Mouse (Mus musculus): ENCODE data around the gene Nudc. TPM values are rescaled to one million over a fixed set of nuclear protein-coding genes. Genes with fewer than 3 reads are reported as not detected.

Gene Nudc
- polyA plus RNA-seq, 1 experiment from 2014 or later: 170 TPM

GRCm38 (mm10) chr4:133497461-133498159 lies 48.2 kb downstream of the Nudc start:
- Histone ChIP-seq H3K9me3 (ENCODE audit: control insufficient read depth, low read length) (no peaks in the 10 kb centered on the region), H3K4me3 (replicated peaks; ENCODE audit: low read length) (peak overlapping the region; percentile 48), H3K27ac (no peak overlapping the region), H3K4me2 (replicated peaks) (peak overlapping the region; percentile 78), H3K27me3 (ENCODE audit: control insufficient read depth, insufficient read depth, low read length) (peaks cover 73% of the 10 kb centered on the region), H3K9ac (peak overlapping the region; percentile 69), H3K36me3 (replicated peaks; ENCODE audit: control insufficient read depth, insufficient read depth) (no peaks in the 10 kb centered on the region), H3K4me1 (replicated peaks; ENCODE audit: control insufficient read depth, insufficient read depth, low read length) (peaks cover 13% of the 10 kb centered on the region; the same call in 1 of the 2 replicates)
- DNase-seq (ENCODE audit: low spot score) (peak; percentile 50), ATAC-seq (ENCODE audit: low FRiP score) (peak; percentile 39)
- WGBS: under 1% methylated on average over 59 of the region's 70 CpGs

GRCm38 (mm10) chr4:133496738-133497445 lies 48.9 kb downstream of the Nudc start:
- Histone ChIP-seq H3K36me3 (replicated peaks; ENCODE audit: control insufficient read depth, insufficient read depth) (no peaks in the 10 kb centered on the region), H3K4me3 (replicated peaks; ENCODE audit: low read length) (peak overlapping the region; percentile 48), H3K9me3 (ENCODE audit: control insufficient read depth, low read length) (no peaks in the 10 kb centered on the region), H3K4me2 (replicated peaks) (peak overlapping the region; percentile 78), H3K4me1 (replicated peaks; ENCODE audit: control insufficient read depth, insufficient read depth, low read length) (peaks cover 13% of the 10 kb centered on the region; the same call in 1 of the 2 replicates), H3K27ac (no peak overlapping the region), H3K27me3 (ENCODE audit: control insufficient read depth, insufficient read depth, low read length) (peaks cover 72% of the 10 kb centered on the region), H3K9ac (no peak overlapping the region)
- WGBS: 33% methylated on average over 6 of the region's 6 CpGs
- no peak for ATAC-seq (ENCODE audit: low FRiP score)
- DNase-seq (ENCODE audit: low spot score): no peak

- Histone ChIP-seq H3K4me2 (replicated peaks) (no peak overlapping the region), H3K4me1 (replicated peaks; ENCODE audit: control insufficient read depth, insufficient read depth, low read length) (peaks cover 13% of the 10 kb centered on the region; the same call in 1 of the 2 replicates), H3K9me3 (ENCODE audit: control insufficient read depth, low read length) (no peaks in the 10 kb centered on the region), H3K27me3 (ENCODE audit: control insufficient read depth, insufficient read depth, low read length) (peaks cover 65% of the 10 kb centered on the region), H3K4me3 (replicated peaks; ENCODE audit: low read length) (no peak overlapping the region), H3K36me3 (replicated peaks; ENCODE audit: control insufficient read depth, insufficient read depth) (no peaks in the 10 kb centered on the region), H3K27ac (no peak overlapping the region), H3K9ac (no peak overlapping the region)
- WGBS: 34% methylated on average over 7 of the region's 7 CpGs
- ATAC-seq (ENCODE audit: low FRiP score): no peak
- DNase-seq (ENCODE audit: low spot score): no peak
Observed at GRCm38 (mm10) chr4:133495711-133496110, 50.1 kb downstream of the Nudc start.

GRCm38 (mm10) chr4:133494867-133495266 lies 50.9 kb downstream of the Nudc start:
- WGBS: 63% methylated on average over 4 of the region's 4 CpGs
- ATAC-seq (ENCODE audit: low FRiP score) (no peak), DNase-seq (ENCODE audit: low spot score) (no peak)
- peaks cover 13% of the 10 kb centered on the region; the same call in 1 of the 2 replicates for H3K4me1 ChIP-seq (replicated peaks; ENCODE audit: control insufficient read depth, insufficient read depth, low read length)
- H3K36me3 ChIP-seq (replicated peaks; ENCODE audit: control insufficient read depth, insufficient read depth): no peaks in the 10 kb centered on the region
- H3K27me3 ChIP-seq (ENCODE audit: control insufficient read depth, insufficient read depth, low read length): peaks cover 57% of the 10 kb centered on the region
- no peak overlapping the region for H3K9ac ChIP-seq
- no peaks in the 10 kb centered on the region for H3K9me3 ChIP-seq (ENCODE audit: control insufficient read depth, low read length)
- H3K4me3 ChIP-seq (replicated peaks; ENCODE audit: low read length): no peak overlapping the region
- H3K4me2 ChIP-seq (replicated peaks): no peak overlapping the region
- no peak overlapping the region for H3K27ac ChIP-seq

GRCm38 (mm10) chr4:133494432-133494831 lies 51.4 kb downstream of the Nudc start:
- Histone ChIP-seq H3K27ac (no peak overlapping the region), H3K4me3 (replicated peaks; ENCODE audit: low read length) (peak overlapping the region; percentile 14; the same call in 1 of the 2 replicates), H3K4me1 (replicated peaks; ENCODE audit: control insufficient read depth, insufficient read depth, low read length) (peaks cover 17% of the 10 kb centered on the region; the same call in 1 of the 2 replicates), H3K27me3 (ENCODE audit: control insufficient read depth, insufficient read depth, low read length) (peaks cover 52% of the 10 kb centered on the region), H3K36me3 (replicated peaks; ENCODE audit: control insufficient read depth, insufficient read depth) (no peaks in the 10 kb centered on the region), H3K9ac (no peak overlapping the region), H3K4me2 (replicated peaks) (peak overlapping the region; percentile 46), H3K9me3 (ENCODE audit: control insufficient read depth, low read length) (no peaks in the 10 kb centered on the region)
- WGBS: under 1% methylated on average over 12 of the region's 12 CpGs
- DNase-seq (ENCODE audit: low spot score) (peak; percentile 84), ATAC-seq (ENCODE audit: low FRiP score) (no peak)

GRCm38 (mm10) chr4:133493895-133494294 lies 51.9 kb downstream of the Nudc start:
- no peaks in the 10 kb centered on the region for H3K9me3 ChIP-seq (ENCODE audit: control insufficient read depth, low read length)
- peaks cover 47% of the 10 kb centered on the region for H3K27me3 ChIP-seq (ENCODE audit: control insufficient read depth, insufficient read depth, low read length)
- peaks cover 19% of the 10 kb centered on the region; the same call in 1 of the 2 replicates for H3K4me1 ChIP-seq (replicated peaks; ENCODE audit: control insufficient read depth, insufficient read depth, low read length)
- peak overlapping the region; percentile 46 for H3K4me2 ChIP-seq (replicated peaks)
- no peak overlapping the region for H3K27ac ChIP-seq
- H3K4me3 ChIP-seq (replicated peaks; ENCODE audit: low read length): peak overlapping the region; percentile 14; the same call in 1 of the 2 replicates
- ATAC-seq (ENCODE audit: low FRiP score) (no peak), DNase-seq (ENCODE audit: low spot score) (no peak)
- H3K9ac ChIP-seq: no peak overlapping the region
- WGBS: 26% methylated on average over 10 of the region's 12 CpGs
- no peaks in the 10 kb centered on the region for H3K36me3 ChIP-seq (replicated peaks; ENCODE audit: control insufficient read depth, insufficient read depth)

- peaks cover 32% of the 10 kb centered on the region for H3K27me3 ChIP-seq (ENCODE audit: control insufficient read depth, insufficient read depth, low read length)
- H3K9me3 ChIP-seq (ENCODE audit: control insufficient read depth, low read length): no peaks in the 10 kb centered on the region
- no peak for ATAC-seq (ENCODE audit: low FRiP score)
- H3K27ac ChIP-seq: no peak overlapping the region
- no peak overlapping the region for H3K9ac ChIP-seq
- H3K4me1 ChIP-seq (replicated peaks; ENCODE audit: control insufficient read depth, insufficient read depth, low read length): peaks cover 7% of the 10 kb centered on the region; the same call in 1 of the 2 replicates
- no peak overlapping the region for H3K4me3 ChIP-seq (replicated peaks; ENCODE audit: low read length)
- no peak overlapping the region for H3K4me2 ChIP-seq (replicated peaks)
- DNase-seq (ENCODE audit: low spot score): no peak
- no peaks in the 10 kb centered on the region for H3K36me3 ChIP-seq (replicated peaks; ENCODE audit: control insufficient read depth, insufficient read depth)
- 36% methylated on average over 10 of the region's 10 CpGs for WGBS
Observed at GRCm38 (mm10) chr4:133491800-133492199, 54.0 kb downstream of the Nudc start.

GRCm38 (mm10) chr4:133489489-133490245 lies 56.1 kb downstream of the Nudc start:
- WGBS: 64% methylated on average over 4 of the region's 4 CpGs
- no peaks in the 10 kb centered on the region for H3K9me3 ChIP-seq (ENCODE audit: control insufficient read depth, low read length)
- H3K4me1 ChIP-seq (replicated peaks; ENCODE audit: control insufficient read depth, insufficient read depth, low read length): 0 out of 2 replicates have a peak, but pooled peaks cover 5% of the 10 kb centered on the region

More at GRCm38 (mm10) chr4:133489489-133490245, 56.1 kb downstream of the Nudc start:
- DNase-seq (ENCODE audit: low spot score) (no peak), ATAC-seq (ENCODE audit: low FRiP score) (no peak)
- peaks cover 10% of the 10 kb centered on the region; the same call in 1 of the 2 replicates for H3K27me3 ChIP-seq (ENCODE audit: control insufficient read depth, insufficient read depth, low read length)
- H3K4me2 ChIP-seq (replicated peaks): no peak overlapping the region
- H3K4me3 ChIP-seq (replicated peaks; ENCODE audit: low read length): no peak overlapping the region
- H3K27ac ChIP-seq: no peak overlapping the region
- H3K9ac ChIP-seq: no peak overlapping the region
- no peaks in the 10 kb centered on the region for H3K36me3 ChIP-seq (replicated peaks; ENCODE audit: control insufficient read depth, insufficient read depth)
